Mouse (Mus musculus): ENCODE data around the gene Ankrd33b. TPM values are rescaled to one million over a fixed set of nuclear protein-coding genes. Genes with fewer than 3 reads are reported as not detected.

Gene Ankrd33b
- polyA plus RNA-seq, 1 experiment from 2014 or later = 0.56 TPM

GRCm38 (mm10) chr15:31365720-31366591, 1.6 kb downstream of the Ankrd33b start:
- H3K4me3 ChIP-seq = peak overlapping the region; percentile 72
- DNase-seq (ENCODE audit: low spot score) = peak; percentile 53
- WGBS = 2% methylated on average over 37 of the region's 37 CpGs
- H3K36me3 ChIP-seq = no peaks in the 10 kb centered on the region
- peaks cover 42% of the 10 kb centered on the region for H3K4me1 ChIP-seq
- H3K27me3 ChIP-seq (ENCODE audit: low read depth, poor library complexity, severe bottlenecking) = peaks cover 88% of the 10 kb centered on the region
- H3K9me3 ChIP-seq (replicated peaks) = no peaks in the 10 kb centered on the region
- no peak overlapping the region for H3K27ac ChIP-seq (replicated peaks)

GRCm38 (mm10) chr15:31365041-31365719, 2.3 kb downstream of the Ankrd33b start:
- H3K36me3 ChIP-seq = no peaks in the 10 kb centered on the region
- H3K4me3 ChIP-seq = peak overlapping the region; percentile 72
- no peaks in the 10 kb centered on the region for H3K9me3 ChIP-seq (replicated peaks)
- WGBS = 15% methylated on average over 11 of the region's 11 CpGs
- peaks cover 81% of the 10 kb centered on the region for H3K27me3 ChIP-seq (ENCODE audit: low read depth, poor library complexity, severe bottlenecking)
- no peak overlapping the region for H3K27ac ChIP-seq (replicated peaks)
- DNase-seq (ENCODE audit: low spot score) = peak; percentile 25
- H3K4me1 ChIP-seq = peaks cover 42% of the 10 kb centered on the region

- Histone ChIP-seq H3K27me3 (ENCODE audit: low read depth, poor library complexity, severe bottlenecking) (peaks cover 73% of the 10 kb centered on the region), H3K36me3 (no peaks in the 10 kb centered on the region), H3K4me1 (peaks cover 42% of the 10 kb centered on the region), H3K4me3 (no peak overlapping the region), H3K9me3 (replicated peaks) (no peaks in the 10 kb centered on the region), H3K27ac (replicated peaks) (no peak overlapping the region)
- DNase-seq (ENCODE audit: low spot score) = no peak
- 51% methylated on average over 6 of the region's 6 CpGs for WGBS
Observed at GRCm38 (mm10) chr15:31364396-31364795, 3.1 kb downstream of the Ankrd33b start.

GRCm38 (mm10) chr15:31363981-31364361, 3.6 kb downstream of the Ankrd33b start:
- no peak for DNase-seq (ENCODE audit: low spot score)
- Histone ChIP-seq H3K36me3 (no peaks in the 10 kb centered on the region), H3K27ac (replicated peaks) (no peak overlapping the region), H3K9me3 (replicated peaks) (no peaks in the 10 kb centered on the region), H3K27me3 (ENCODE audit: low read depth, poor library complexity, severe bottlenecking) (peaks cover 69% of the 10 kb centered on the region), H3K4me3 (no peak overlapping the region), H3K4me1 (peaks cover 39% of the 10 kb centered on the region)
- WGBS = 77% methylated on average over 8 of the region's 8 CpGs

DNA sequence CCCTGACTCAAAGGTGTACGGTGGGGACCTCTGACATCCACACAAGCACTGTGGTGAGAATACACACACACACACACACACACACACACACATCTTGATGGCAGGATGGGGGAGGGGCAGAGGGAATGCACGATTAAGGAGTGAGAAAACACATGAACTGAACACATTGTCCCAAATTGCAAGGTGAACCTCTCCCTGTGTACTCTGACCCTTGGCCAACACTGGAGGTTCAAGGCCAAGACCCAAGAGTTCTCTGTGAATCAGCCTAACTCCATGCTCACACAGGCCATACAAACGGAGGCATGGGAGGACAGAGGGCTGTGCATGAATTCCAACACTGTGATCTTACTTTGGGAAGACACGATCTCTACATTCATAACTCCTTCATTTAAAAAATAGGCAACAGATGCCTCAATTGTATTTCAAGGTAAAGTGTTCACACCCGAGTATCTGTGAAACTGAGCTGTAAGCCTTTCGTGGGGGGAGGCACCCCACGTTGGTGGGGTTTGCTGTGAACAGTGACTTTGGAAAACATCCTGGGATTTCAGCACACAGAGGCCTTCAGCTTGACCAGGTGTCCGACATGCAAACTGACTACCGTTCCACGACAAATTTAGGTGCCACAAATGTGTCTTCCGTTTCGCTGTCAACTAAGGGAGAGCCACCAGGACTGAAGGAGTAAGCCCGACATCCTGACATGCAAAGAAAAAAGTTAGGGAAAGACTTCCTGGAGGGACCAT, 4.1 kb downstream of the Ankrd33b start:
- Histone ChIP-seq H3K27ac (replicated peaks) (no peak overlapping the region), H3K4me1 (peaks cover 33% of the 10 kb centered on the region), H3K27me3 (ENCODE audit: low read depth, poor library complexity, severe bottlenecking) (peaks cover 63% of the 10 kb centered on the region), H3K4me3 (no peak overlapping the region), H3K9me3 (replicated peaks) (no peaks in the 10 kb centered on the region), H3K36me3 (no peaks in the 10 kb centered on the region)
- DNase-seq (ENCODE audit: low spot score) = no peak
- 87% methylated on average over 13 of the region's 13 CpGs for WGBS

- Histone ChIP-seq H3K27ac (replicated peaks) (no peak overlapping the region), H3K9me3 (replicated peaks) (no peaks in the 10 kb centered on the region), H3K4me3 (no peak overlapping the region), H3K4me1 (peaks cover 13% of the 10 kb centered on the region), H3K27me3 (ENCODE audit: low read depth, poor library complexity, severe bottlenecking) (peaks cover 42% of the 10 kb centered on the region), H3K36me3 (no peaks in the 10 kb centered on the region)
- 83% methylated on average over 9 of the region's 9 CpGs for WGBS
- DNase-seq (ENCODE audit: low spot score) = no peak
Observed at GRCm38 (mm10) chr15:31361259-31361853, 6.2 kb downstream of the Ankrd33b start.

- Histone ChIP-seq H3K27me3 (ENCODE audit: low read depth, poor library complexity, severe bottlenecking) (peaks cover 35% of the 10 kb centered on the region), H3K27ac (replicated peaks) (no peak overlapping the region), H3K4me3 (no peak overlapping the region), H3K9me3 (replicated peaks) (no peaks in the 10 kb centered on the region), H3K4me1 (peaks cover 5% of the 10 kb centered on the region), H3K36me3 (no peaks in the 10 kb centered on the region)
- no peak for DNase-seq (ENCODE audit: low spot score)
- 81% methylated on average over 6 of the region's 6 CpGs for WGBS
Observed at GRCm38 (mm10) chr15:31360593-31360992, 6.9 kb downstream of the Ankrd33b start.

DNA sequence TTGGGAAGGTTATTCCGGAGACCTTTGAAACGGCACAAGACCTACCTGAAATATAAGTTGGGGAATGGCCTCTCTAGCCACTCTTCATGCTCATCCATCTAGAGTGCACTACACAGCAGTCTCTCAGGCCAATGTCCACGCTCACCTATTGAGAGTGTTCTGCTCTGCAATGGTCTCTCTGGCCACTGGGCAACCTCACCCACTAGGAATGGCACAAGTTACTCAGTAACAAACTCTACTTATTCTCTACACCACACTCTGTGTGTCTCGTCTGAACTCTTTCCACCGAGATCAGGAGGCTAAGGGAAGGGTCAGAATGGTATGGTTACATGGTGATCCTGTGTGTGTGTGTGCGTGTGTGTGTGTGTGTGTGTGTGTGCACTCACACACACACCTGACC, 7.7 kb downstream of the Ankrd33b start:
- WGBS = 93% methylated on average over 6 of the region's 6 CpGs
- Histone ChIP-seq H3K27me3 (ENCODE audit: low read depth, poor library complexity, severe bottlenecking) (peaks cover 27% of the 10 kb centered on the region), H3K4me3 (no peak overlapping the region), H3K36me3 (no peaks in the 10 kb centered on the region), H3K4me1 (no peaks in the 10 kb centered on the region), H3K9me3 (replicated peaks) (no peaks in the 10 kb centered on the region), H3K27ac (replicated peaks) (no peak overlapping the region)
- no peak for DNase-seq (ENCODE audit: low spot score)

DNA sequence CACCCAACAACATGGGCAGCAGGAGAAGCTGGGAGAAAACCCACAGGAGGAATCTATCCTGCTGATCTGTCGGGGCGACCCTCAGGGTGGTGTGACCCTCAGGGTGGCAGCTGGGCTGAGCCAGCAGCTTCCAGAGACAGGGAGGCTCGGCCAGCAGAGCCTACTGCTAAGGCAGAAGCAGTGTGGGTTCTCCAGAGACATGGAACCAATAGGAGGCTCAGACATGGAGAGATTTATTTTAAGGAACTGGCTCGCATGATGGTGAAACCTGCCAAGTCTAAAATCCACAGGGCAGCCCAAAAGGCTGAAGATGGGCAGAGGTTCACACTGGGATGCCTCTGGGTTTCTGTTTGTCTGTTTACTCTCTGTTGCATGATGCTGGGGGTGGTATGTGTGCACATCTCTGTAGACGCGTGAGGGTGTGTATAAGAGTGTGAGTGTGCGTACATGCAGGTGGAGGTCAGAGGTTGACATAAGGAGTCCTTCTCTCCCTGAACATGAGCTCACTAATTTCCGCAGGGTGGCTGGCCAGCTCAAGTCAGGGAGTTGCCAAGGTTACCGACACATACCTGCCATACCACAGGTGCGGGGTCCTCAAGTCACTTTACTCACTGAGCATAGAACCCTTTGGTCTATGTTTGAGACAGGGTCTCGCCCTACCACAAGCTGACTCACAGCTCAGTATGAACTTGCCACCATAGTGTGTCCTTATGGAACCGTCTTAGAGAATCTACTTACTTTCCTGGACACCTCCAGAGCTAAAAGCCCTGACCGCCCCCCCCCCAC, 14.8 kb downstream of the Ankrd33b start:
- Histone ChIP-seq H3K36me3 (no peaks in the 10 kb centered on the region), H3K27me3 (ENCODE audit: low read depth, poor library complexity, severe bottlenecking) (peaks cover 17% of the 10 kb centered on the region; the same call in 1 of the 2 replicates), H3K4me3 (no peak overlapping the region), H3K4me1 (no peaks in the 10 kb centered on the region), H3K27ac (replicated peaks) (no peak overlapping the region), H3K9me3 (replicated peaks) (no peaks in the 10 kb centered on the region)
- 87% methylated on average over 13 of the region's 13 CpGs for WGBS
- no peak for DNase-seq (ENCODE audit: low spot score)

- Histone ChIP-seq H3K36me3 (no peaks in the 10 kb centered on the region), H3K27ac (replicated peaks) (no peak overlapping the region), H3K4me3 (no peak overlapping the region), H3K9me3 (replicated peaks) (no peaks in the 10 kb centered on the region), H3K27me3 (ENCODE audit: low read depth, poor library complexity, severe bottlenecking) (peaks cover 25% of the 10 kb centered on the region), H3K4me1 (no peaks in the 10 kb centered on the region)
- WGBS = 79% methylated on average over 7 of the region's 7 CpGs
- no peak for DNase-seq (ENCODE audit: low spot score)
Observed at GRCm38 (mm10) chr15:31349810-31350341, 17.6 kb downstream of the Ankrd33b start.

DNA sequence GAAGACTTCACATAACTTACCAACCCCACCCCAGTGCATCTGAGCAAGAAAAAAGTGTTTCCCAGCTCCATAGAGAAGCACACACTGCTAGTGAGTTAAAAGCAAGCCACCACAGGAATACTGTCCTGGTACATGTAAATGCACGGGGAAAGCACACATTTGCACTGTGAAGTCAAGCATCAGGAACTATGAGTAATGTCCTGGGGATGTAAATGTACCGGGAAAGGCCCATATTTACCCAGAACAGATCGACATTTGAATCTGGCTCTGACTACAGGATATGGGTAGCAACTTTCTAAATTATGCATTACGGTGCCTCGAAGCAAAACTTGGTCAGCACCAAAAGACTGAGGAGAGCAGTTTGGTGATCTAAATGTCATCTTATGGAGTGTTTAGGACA, 18.5 kb downstream of the Ankrd33b start:
- H3K27me3 ChIP-seq (ENCODE audit: low read depth, poor library complexity, severe bottlenecking) = peaks cover 29% of the 10 kb centered on the region
- no peak overlapping the region for H3K4me3 ChIP-seq
- H3K9me3 ChIP-seq (replicated peaks) = no peaks in the 10 kb centered on the region
- H3K4me1 ChIP-seq = peaks cover 1% of the 10 kb centered on the region
- H3K27ac ChIP-seq (replicated peaks) = no peak overlapping the region
- 93% methylated on average over 5 of the region's 5 CpGs for WGBS
- no peaks in the 10 kb centered on the region for H3K36me3 ChIP-seq
- DNase-seq (ENCODE audit: low spot score) = no peak
